Mouse (Mus musculus) thymus, adult 2 months (tissue): ENCODE data around the gene Nt5dc3.

Experiments used
- CTCF ChIP-seq: fragments of 200-500 bp; IDR thresholded peaks from 2 replicates; pipeline ENCODE4 v1.5.1; 2012; ENCODE audit warnings: mild to moderate bottlenecking, control low read depth, low read length, moderate library complexity, borderline replicate concordance; ENCODE audit not compliant: control insufficient read depth, poor library complexity, insufficient read depth; ENCODE audit errors: extremely low read depth
- POLR2A ChIP-seq: fragments of 200-500 bp; IDR thresholded peaks from 2 replicates; pipeline ENCODE4 v1.6.1; 2012; ENCODE audit warnings: mild to moderate bottlenecking, low read length, control low read depth, moderate library complexity; ENCODE audit not compliant: control insufficient read depth, poor library complexity, insufficient read depth; ENCODE audit errors: extremely low read depth

DNA sequence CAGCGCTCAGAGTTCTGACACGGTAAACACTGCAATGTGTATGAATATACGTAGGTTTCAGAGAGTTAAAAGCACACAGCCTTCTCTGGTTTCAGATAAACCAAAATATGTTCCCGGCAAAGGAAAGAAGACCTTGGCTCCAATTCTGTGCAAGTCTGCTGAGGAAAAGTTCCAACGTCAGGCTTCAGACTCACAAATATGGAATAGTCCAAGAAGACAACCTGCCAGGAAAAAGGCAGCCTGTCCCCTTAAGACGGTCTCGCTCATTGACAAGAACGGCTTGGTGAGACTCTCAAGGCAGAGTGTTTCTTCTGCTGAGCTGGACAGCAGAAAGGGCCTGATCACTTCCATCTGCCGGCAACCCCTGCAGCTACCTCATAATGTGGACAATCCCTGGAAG, 2.5 kb upstream of the Nt5dc3 start:
- TF ChIP-seq CTCF (no peak), POLR2A (no peak)
